Mouse (Mus musculus): ENCODE measurements at regions not wholly inside any gene's neighbourhood (a gene's known extent, or its start where the extent isn't known, plus 50 kb on each side); places are given as distances from the start of the nearest gene placed in this dataset.

GRCm38 (mm10) chr9:94606422-94606821 is 63.3 kb upstream of the Slc9a9 start:
- dilution Hi-C loops (cut with MboI; ENCODE audit: extremely low pct_ligation_motif_present, extremely low pct_unique_long_range_greater_than_20kb, low sequenced_read_pairs) = no loop called here
- peaks cover 56% of the 10 kb centered on the region for H3K9me3 ChIP-seq (replicated peaks; ENCODE audit: low read length)
- H3K27me3 ChIP-seq (replicated peaks) = no peaks in the 10 kb centered on the region
- H3K79me2 ChIP-seq (replicated peaks; ENCODE audit: control insufficient read depth, extremely low read depth, insufficient read depth, poor library complexity, severe bottlenecking) = no peaks in the 10 kb centered on the region
- H3K27ac ChIP-seq (ENCODE audit: insufficient read depth, low read depth) = no peak overlapping the region
- no peak for TF ChIP-seq POLR2AphosphoS2 (IDR thresholded peaks at IDR 0.05; ENCODE audit: low read depth, low read length)
- no peak overlapping the region for H3K4me3 ChIP-seq (replicated peaks in 1 of 3; ENCODE audit: low read depth in 2 of 3, low read length in 2 of 3, poor library complexity in 1 of 3)
- no peak for DNase-seq (ENCODE audit: extremely low read depth)
- no peaks in the 10 kb centered on the region for H3K36me3 ChIP-seq (replicated peaks in 1 of 2; ENCODE audit: control insufficient read depth in 1 of 2, insufficient read depth in 1 of 2, low read length in 1 of 2)
- in situ Hi-C loops (cut with MboI; ENCODE audit: low pct_ligation_motif_present, low pct_unique_long_range_greater_than_20kb, low sequenced_read_pairs) = no loop called here
- H3K4me1 ChIP-seq (ENCODE audit: control insufficient read depth in 1 of 2, insufficient read depth in 2 of 2) = no peaks in the 10 kb centered on the region
- no peak overlapping the region for H3K9ac ChIP-seq (ENCODE audit: insufficient read depth, low read depth)
- no peak overlapping the region for H3K4me2 ChIP-seq (ENCODE audit: insufficient read depth, low read depth, poor library complexity, severe bottlenecking)

- H3K4me2 ChIP-seq (ENCODE audit: insufficient read depth, low read depth, poor library complexity, severe bottlenecking) = no peak overlapping the region
- H3K9ac ChIP-seq (ENCODE audit: insufficient read depth, low read depth) = no peak overlapping the region
- no peak overlapping the region for H3K27ac ChIP-seq (ENCODE audit: insufficient read depth, low read depth)
- DNase-seq (ENCODE audit: extremely low read depth) = no peak
- in situ Hi-C loops (cut with MboI; ENCODE audit: low pct_ligation_motif_present, low pct_unique_long_range_greater_than_20kb, low sequenced_read_pairs) = no loop called here
- no peaks in the 10 kb centered on the region for H3K79me2 ChIP-seq (replicated peaks; ENCODE audit: control insufficient read depth, extremely low read depth, insufficient read depth, poor library complexity, severe bottlenecking)
- dilution Hi-C loops (cut with MboI; ENCODE audit: extremely low pct_ligation_motif_present, extremely low pct_unique_long_range_greater_than_20kb, low sequenced_read_pairs) = no loop called here
- no peaks in the 10 kb centered on the region for H3K4me1 ChIP-seq (ENCODE audit: control insufficient read depth in 1 of 2, insufficient read depth in 2 of 2)
- no peak for TF ChIP-seq MAFK (IDR thresholded peaks at IDR 0.05; ENCODE audit: insufficient replicate concordance, low read length)
- TF ChIP-seq TBP (conservative IDR thresholded peaks at IDR 0.05; ENCODE audit: low read depth, low read length) = no peak
- TF ChIP-seq CTCF (conservative IDR thresholded peaks at IDR 0.05 in 1 of 2, IDR thresholded peaks at IDR 0.05 in 1 of 2; ENCODE audit: low read depth in 2 of 2, low read length in 2 of 2) = no peak
- TF ChIP-seq NRF1 (IDR thresholded peaks at IDR 0.05; ENCODE audit: low read depth, low read length) = no peak
- no peak for TF ChIP-seq TCF12 (IDR thresholded peaks at IDR 0.05; ENCODE audit: low read depth, low read length)
- no peak for TF ChIP-seq ZKSCAN1 (IDR thresholded peaks at IDR 0.05; ENCODE audit: borderline replicate concordance, low read depth, low read length)
- no peak for TF ChIP-seq E2F4 (IDR thresholded peaks at IDR 0.05; ENCODE audit: insufficient replicate concordance, low read depth, low read length)
- no peak for TF ChIP-seq SMC3 (IDR thresholded peaks at IDR 0.05; ENCODE audit: low read depth, low read length)
- TF ChIP-seq RAD21 (IDR thresholded peaks at IDR 0.05; ENCODE audit: low read depth, low read length) = no peak
- TF ChIP-seq POLR2AphosphoS2 (IDR thresholded peaks at IDR 0.05; ENCODE audit: low read depth, low read length) = no peak
- TF ChIP-seq ELF1 (IDR thresholded peaks at IDR 0.05; ENCODE audit: low read depth, low read length) = no peak
- no peak for TF ChIP-seq USF1 (IDR thresholded peaks at IDR 0.05; ENCODE audit: low read depth, low read length)
- no peak for TF ChIP-seq MEF2A (IDR thresholded peaks at IDR 0.05; ENCODE audit: borderline replicate concordance, low read depth, low read length)
- no peak for TF ChIP-seq USF2 (conservative IDR thresholded peaks at IDR 0.05; ENCODE audit: low read depth, low read length)
- H3K27me3 ChIP-seq (replicated peaks) = no peaks in the 10 kb centered on the region
- no peaks in the 10 kb centered on the region for H3K36me3 ChIP-seq (replicated peaks in 1 of 2; ENCODE audit: control insufficient read depth in 1 of 2, insufficient read depth in 1 of 2, low read length in 1 of 2)
- no peak overlapping the region for H3K4me3 ChIP-seq (replicated peaks in 1 of 3; ENCODE audit: low read depth in 2 of 3, low read length in 2 of 3, poor library complexity in 1 of 3)
- H3K9me3 ChIP-seq (replicated peaks; ENCODE audit: low read length) = peaks cover 58% of the 10 kb centered on the region
Measured at GRCm38 (mm10) chr9:94607011-94607749, 62.5 kb upstream of the Slc9a9 start.
